Mouse (Mus musculus) frontal cortex, adult 2 months (tissue): Measurements from ENCODE around the gene Gm10974. TPM values are rescaled to one million over a fixed set of nuclear protein-coding genes. Genes with fewer than 3 reads are reported as not detected.

Experiments
- DNase-seq, 2 experiments: peaks; one replicate each; pipeline ENCODE4 v3.0.0; 2022; ENCODE audit warnings: low spot score in 1 of 2; ENCODE audit errors: extremely low spot score in 1 of 2
- polyA plus RNA-seq: library from polyadenylated mRNA; depleted of rRNA; stranded (reverse); fragments of >200 nt; gene quantifications from 2 replicates; pipeline ENCODE4 v1.2.3, GENCODE M21; 2012; rRNA removed

The Gm10974 gene
- not detected in 2 replicates for polyA plus RNA-seq

- DNase-seq, result no peak
Observed at GRCm38 (mm10) chr7:66365904-66366303, at the start of gene Gm10974. Gm10974 (plus strand) TSS chr7:66365905.

GRCm38 (mm10) chr7:66318147-66318546 lies 47.6 kb upstream of the Gm10974 start:
- no peak for DNase-seq

- DNase-seq, result no peak
Observed at GRCm38 (mm10) chr7:66320996-66321395, 44.7 kb upstream of the Gm10974 start.

- no peak for DNase-seq
Observed at GRCm38 (mm10) chr7:66323252-66324015, 42.3 kb upstream of the Gm10974 start.

- no peak for DNase-seq
Observed at GRCm38 (mm10) chr7:66325419-66326053, 40.2 kb upstream of the Gm10974 start.

GRCm38 (mm10) chr7:66327516-66327915 lies 38.2 kb upstream of the Gm10974 start:
- DNase-seq, result no peak

GRCm38 (mm10) chr7:66330610-66331009 lies 35.1 kb upstream of the Gm10974 start:
- no peak for DNase-seq

- no peak for DNase-seq
Observed at GRCm38 (mm10) chr7:66332340-66332739, 33.4 kb upstream of the Gm10974 start.

GRCm38 (mm10) chr7:66333906-66334500 lies 31.7 kb upstream of the Gm10974 start:
- no peak for DNase-seq

GRCm38 (mm10) chr7:66336955-66337354 lies 28.8 kb upstream of the Gm10974 start:
- no peak for DNase-seq

GRCm38 (mm10) chr7:66339625-66340024 lies 26.1 kb upstream of the Gm10974 start:
- DNase-seq, result no peak

GRCm38 (mm10) chr7:66340044-66340443 lies 25.7 kb upstream of the Gm10974 start:
- DNase-seq, result no peak

- peak in 1 of 2 experiments; percentile 54 for DNase-seq
Observed at GRCm38 (mm10) chr7:66342323-66342722, 23.4 kb upstream of the Gm10974 start.

- no peak for DNase-seq
Observed at GRCm38 (mm10) chr7:66342831-66343230, 22.9 kb upstream of the Gm10974 start.

- no peak for DNase-seq
Observed at GRCm38 (mm10) chr7:66343307-66343706, 22.4 kb upstream of the Gm10974 start.

- DNase-seq, result no peak
Observed at GRCm38 (mm10) chr7:66346959-66347663, 18.6 kb upstream of the Gm10974 start.

- DNase-seq, result no peak
Observed at GRCm38 (mm10) chr7:66348588-66348987, 17.1 kb upstream of the Gm10974 start.

- no peak for DNase-seq
Observed at GRCm38 (mm10) chr7:66349670-66350069, 16.0 kb upstream of the Gm10974 start.

GRCm38 (mm10) chr7:66351074-66351473 lies 14.6 kb upstream of the Gm10974 start:
- no peak for DNase-seq

GRCm38 (mm10) chr7:66354911-66355310 lies 10.8 kb upstream of the Gm10974 start:
- no peak for DNase-seq
